Mouse (Mus musculus): Measurements from ENCODE around the gene Gm14496.
"Not testable (repeated sequence)": the region's sequence is repeated elsewhere in the genome, so short reads cannot be mapped to it uniquely, and the experiment has no call there.

Gm14496 gene

DNA sequence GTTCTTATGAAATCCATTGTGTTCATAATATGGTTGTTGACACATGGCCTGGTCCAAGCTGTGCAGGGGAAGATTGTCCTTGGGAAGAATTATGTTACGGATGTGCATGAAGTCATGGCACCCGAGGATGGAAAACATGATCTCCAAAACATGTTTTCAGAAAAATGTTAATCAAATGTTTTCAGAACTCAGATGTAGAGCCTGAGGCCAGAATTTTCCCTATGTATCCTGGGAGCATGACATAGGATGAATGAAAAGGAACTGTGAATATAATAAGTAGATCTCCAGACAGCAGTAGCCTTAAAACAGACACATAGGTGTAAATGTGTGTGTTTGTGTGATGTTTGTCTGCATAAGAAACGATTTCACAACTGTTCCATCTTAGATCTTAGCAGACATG lies at the start of gene Gm14496:
TSS of gene Gm14496 (plus strand) at position 301 of the 400 bp plus-strand sequence.
- no peak for DNase-seq (ENCODE audit: low spot score in 2 of 2)

- not testable (repeated sequence) for DNase-seq (ENCODE audit: low spot score in 2 of 2)
Observed at GRCm38 (mm10) chr2:181952747-181953680, 37.9 kb upstream of the Gm14496 start.

DNA sequence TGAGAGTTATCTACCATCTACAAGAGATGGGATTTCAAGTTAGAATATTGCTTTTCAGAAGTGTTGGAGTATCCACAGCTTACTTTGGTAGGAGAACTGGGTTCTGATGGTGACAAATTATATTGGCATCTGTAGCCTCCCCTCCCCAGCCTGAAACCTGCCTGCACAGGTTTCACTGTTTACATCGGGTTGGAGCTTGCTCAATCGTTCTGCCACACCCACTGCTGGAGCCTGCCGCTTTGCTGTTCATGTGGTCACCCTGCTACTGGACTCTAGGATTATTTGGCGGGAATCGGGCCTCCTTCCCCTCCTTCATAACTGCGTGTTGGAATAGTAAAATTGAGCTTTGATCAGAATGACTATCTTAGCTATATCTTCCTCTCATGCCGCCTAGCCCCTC lies 22.5 kb upstream of the Gm14496 start:
- no peak for DNase-seq (ENCODE audit: low spot score in 2 of 2)

GRCm38 (mm10) chr2:181969187-181969586 lies 21.7 kb upstream of the Gm14496 start:
- DNase-seq (ENCODE audit: low spot score in 2 of 2): no peak

GRCm38 (mm10) chr2:181981969-181982368 lies 9.0 kb upstream of the Gm14496 start:
- not testable (repeated sequence) for DNase-seq (ENCODE audit: low spot score in 2 of 2)
